Mouse (Mus musculus) left cerebral cortex, postnatal 4 days (tissue): ENCODE data around the gene Mast1. TPM values are rescaled to one million over a fixed set of nuclear protein-coding genes. Genes with fewer than 3 reads are reported as not detected.

Source experiments
- DNase-seq: peaks from one replicate; pipeline ENCODE4 v3.0.0-alpha.2; 2022
- intact Hi-C: fragments of 180-260 bp; cut with DNase I; formaldehyde crosslinking; loops from one replicate; pipeline ENCODE4 v1.15.1; 2025
- total RNA-seq, 2 experiments: library from RNA; stranded (reverse); gene quantifications; 2 replicates each; pipeline ENCODE4 v1.2.3; 2021

Gene Mast1
- total RNA-seq, 2 experiments from 2014 or later = 195 to 210 TPM

DNA sequence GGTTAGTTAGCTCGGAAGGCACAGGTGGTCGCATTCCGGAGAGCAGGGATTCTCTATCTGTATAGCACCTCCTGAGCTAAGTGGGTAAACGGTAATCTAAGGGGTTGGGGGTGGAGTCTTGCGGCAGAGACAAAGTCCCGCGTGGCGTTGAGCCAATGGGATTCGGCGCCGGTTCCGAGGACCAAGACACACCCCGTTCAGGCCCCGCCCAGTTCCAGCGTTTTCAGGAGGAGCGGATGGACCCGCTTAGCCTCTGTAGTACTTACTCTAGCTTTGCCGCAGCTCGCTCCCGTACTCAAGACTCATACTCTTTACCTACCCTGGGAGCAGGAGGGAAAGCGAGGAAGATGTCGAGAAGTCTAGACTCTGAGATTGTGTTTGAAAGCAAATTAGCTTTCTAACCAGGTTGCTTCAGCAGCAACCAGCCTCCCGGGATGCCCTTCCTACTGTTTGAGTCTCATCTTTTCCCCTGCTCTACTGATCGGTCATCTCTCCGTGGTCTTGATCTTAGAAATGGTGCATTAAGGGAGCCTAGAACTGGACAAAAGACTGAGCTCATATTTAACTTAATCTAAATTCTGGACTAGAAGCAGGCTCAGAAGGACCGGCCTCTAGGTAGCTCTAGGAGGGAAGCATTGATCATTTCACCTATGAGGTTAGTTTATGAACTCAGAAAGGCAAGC lies 7.5 kb upstream of the Mast1 start:
- intact Hi-C loops = no loop called here
- DNase-seq = peak; percentile 55

DNA sequence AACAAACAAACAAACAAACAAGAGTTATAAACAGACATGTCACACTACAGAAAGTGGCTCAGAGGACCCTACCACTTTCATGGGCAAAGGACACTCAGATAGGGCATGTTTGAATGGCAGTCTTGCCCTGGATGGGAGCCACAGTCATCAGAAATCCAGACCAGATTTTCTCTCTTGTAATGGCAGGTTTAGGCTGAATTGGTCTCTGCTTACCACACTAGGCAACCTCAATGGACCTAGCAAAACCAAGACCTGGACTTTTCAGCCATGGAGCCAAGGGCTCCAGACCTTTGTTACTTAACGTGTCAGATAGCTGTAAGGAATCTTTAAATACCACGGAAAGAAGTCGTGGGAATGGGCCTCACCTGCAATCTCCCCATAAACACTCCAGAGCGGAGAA lies 6.5 kb upstream of the Mast1 start:
- DNase-seq = no peak
- intact Hi-C loops = no loop called here

DNA sequence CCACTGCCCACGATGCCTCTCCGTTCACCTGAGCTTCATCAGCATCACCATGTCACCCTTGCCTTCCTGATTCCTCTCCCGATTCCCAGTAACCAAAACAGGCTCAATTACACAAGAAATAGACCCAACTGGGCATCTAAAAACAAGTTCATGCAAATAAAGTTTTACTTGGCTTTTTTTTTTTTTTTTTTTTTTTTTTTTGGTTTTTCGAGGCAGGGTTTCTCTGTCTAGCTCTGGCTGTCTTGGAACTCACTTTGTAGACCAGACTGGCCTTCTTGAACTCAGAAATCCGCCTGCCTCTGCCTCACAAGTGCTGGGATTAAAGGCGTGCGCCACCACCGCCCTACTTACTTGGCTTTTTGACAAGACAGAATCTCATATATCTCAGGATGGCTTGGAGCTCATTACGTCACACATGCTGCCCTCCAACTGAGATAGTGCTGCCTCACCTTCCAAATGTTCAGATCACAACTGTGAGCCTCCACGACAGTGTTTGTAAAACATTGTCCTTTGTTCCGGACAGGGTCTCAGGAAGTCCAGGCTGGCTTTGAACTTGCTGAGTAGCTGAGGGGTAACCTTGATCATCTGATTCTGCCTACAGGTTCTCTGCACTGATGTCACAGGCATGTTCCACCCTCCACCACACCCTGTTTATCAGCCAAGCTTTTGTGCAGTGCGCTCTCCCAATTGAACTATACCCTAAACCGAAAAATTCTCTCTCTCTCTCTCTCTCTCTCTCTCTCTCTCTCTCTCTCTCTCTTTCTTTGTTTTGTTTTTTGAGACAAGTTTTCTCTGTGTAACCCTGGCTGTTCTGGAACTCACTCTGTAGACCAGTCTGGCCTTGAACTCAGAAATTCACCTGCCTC lies 694 bp upstream of the Mast1 start:
- DNase-seq = no peak
- intact Hi-C loops = no loop called here

DNA sequence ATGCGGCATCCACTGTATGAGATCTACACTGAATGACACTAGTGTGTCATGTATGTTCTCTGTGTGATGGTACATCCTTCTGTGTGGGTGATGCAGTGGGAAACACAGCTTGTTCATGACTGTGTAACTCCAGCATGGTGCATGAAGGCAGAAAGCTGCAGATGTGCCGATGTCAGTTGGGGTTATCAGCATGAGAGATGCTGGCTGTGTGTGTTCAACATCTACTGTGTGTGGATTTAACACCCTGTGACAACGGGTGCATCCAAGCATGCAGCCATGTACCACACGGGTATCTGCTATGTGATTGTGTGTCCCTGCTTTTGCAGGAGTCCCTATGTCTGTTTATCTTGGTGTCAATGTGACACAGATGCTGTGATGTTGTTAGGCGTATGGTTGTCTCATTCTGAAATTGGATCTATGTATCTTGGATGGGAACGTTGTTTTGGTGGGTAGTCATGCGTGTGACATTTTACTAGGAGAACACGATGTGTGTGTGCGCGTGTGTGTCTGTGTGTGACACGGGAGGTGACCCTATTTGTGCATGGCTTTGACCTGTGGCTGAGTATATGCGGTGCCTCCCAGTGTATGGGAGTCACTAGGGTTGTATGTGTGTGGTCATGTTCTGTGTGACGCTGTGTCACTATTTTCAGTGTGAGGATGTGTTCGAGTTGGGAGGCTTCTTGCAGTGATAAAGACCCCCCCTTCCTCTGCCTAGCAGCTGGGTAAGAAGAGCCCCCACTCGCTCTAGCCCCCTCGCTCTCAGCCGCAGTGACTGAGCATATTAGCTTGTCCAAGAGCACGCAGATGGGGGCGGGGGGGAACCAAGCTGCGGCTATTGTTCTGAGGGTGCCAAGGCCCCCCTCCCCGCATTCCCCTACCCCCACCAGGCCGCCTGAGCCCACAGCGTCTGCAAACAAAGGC lies 858 bp downstream of the Mast1 start:
- DNase-seq = no peak
- intact Hi-C loops = no loop called here

DNA sequence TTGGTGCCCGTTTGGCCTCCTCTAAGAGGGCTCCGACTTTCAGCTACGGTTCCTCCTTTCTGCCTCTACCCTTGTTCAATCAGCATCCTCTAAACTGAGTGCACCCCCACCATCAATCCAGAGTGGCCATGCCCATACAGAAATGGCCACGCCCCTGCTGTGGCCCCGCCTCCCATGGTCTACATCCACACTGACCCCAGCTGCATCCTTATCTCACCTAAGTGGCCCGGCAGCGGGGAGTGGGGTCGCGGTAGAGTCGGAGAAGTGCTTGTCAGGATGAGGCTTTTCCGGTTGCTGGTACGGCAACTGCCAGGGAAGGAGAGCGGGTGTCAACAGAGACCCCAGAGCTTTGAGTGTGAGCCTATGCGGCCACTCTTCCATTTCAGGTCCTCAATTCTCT lies 1.7 kb downstream of the Mast1 start:
- intact Hi-C loops = no loop called here
- DNase-seq = no peak

DNA sequence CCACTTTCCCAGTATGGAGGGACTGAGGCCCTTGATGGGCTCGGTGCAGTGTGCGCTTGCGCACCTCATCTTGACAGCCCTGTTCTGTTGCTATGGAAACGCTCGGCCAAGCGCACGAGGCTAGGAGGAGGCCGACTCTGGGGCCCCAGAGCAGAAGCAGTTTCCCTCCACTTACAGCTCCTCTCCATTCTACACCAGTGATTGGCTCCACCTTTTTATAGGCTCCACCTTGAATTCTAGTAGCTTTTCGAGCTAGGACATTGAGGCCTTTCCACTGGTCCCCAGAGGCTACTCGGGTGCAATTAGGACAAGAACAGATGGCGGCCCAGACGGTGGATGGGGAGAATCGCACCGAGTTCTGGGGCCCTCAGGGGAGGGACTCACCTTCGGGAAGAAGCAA lies 2.3 kb downstream of the Mast1 start:
- peak; percentile 83 for DNase-seq

DNA sequence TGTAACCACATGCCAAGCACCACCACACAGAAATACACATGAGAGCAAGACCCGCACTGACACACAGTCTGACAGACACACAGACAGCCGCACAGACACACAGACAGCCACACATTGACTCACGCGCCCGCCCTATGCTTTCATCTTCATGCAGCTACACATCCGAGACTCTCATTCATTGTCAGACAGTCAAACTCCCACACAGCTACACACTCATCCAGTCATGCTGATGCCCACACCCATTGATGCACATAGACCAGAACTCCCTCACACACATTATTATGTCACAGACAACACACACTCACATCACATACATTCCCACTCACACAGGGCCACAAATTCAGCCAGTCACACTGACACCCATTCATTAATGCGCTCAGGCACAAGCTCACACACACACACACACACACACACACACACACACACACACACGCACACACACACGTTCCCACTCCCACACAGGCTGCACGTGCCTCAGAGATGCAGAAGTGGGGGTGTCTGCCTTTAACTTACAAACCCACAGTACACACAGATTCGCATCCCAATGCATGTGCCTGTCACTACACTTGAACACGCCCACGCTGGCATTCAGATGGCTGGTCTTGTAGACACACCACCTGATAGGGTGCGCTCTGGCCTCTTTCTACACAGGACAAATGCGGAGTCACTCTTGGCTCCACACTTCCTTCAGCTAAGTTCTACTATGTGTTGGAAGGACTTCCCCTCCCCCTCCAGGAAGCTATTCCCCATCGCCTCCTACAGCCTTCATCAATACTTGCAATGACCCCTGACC lies 3.2 kb downstream of the Mast1 start:
- intact Hi-C loops = no loop called here
- DNase-seq = no peak

More for the DNA sequence above, 2.3 kb downstream of the Mast1 start:
- intact Hi-C loops = no loop called here

DNA sequence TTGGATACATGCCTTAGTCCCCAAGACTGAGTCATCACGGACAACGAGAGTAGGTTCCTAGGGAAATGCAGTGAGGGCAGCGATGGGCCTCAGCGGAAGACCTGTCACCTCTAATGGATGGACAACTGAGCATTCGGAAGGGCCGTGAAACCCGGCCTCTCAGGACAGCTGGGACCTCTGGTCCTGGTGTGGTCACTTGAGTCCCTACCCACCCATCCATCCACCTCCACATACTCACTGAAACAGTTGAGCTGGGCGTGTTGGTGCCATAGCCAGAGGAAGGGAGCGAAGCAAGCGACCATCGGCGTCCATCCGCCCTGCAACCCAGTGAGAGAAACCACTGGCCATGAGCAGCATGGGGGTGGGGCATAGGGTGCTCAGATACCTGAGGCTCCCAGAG lies 6.6 kb downstream of the Mast1 start:
- no peak for DNase-seq
- intact Hi-C loops = no loop called here

DNA sequence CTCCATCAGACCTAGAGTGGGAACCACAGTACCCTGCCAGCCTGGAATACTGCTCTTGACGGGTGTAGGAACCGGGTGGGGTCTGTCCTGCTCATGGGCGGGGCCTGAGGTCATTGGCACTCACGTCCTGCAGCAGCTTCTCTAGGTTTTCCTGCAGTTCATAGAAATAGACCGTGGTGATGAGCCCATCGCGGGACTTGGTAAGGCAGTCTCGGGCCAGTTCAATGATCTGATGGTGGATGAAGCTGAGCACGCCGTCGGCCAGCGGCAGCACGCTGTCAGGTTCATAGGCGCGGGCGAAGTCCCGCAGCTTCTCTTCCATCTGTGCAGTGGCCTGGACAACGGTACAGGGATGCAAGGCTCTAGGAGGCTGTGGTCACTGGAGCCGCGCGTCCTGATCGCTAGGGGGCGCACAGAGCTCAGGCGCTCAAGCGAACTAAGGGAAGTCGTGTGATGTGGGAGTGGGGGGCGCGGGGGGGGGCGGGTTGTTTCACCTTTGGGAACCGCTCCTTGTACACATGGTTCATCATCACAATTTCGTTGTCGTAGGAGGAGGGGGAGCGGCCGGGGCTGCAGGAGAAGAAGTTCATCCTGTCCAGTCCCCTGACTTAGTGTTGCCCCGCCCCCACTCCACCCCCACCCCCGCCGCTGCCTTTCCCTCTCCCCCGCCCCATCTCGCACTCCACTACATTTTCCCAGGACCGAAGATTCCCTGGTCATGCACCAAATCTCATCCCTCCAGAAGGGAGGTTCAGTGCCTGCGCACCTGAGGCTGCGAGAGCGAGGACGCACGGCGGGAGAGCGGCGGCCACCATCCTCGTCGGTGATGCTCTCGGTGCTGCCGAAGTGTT lies 8.5 kb downstream of the Mast1 start:
- peak; percentile 82 for DNase-seq
- intact Hi-C loops = no loop called here

DNA sequence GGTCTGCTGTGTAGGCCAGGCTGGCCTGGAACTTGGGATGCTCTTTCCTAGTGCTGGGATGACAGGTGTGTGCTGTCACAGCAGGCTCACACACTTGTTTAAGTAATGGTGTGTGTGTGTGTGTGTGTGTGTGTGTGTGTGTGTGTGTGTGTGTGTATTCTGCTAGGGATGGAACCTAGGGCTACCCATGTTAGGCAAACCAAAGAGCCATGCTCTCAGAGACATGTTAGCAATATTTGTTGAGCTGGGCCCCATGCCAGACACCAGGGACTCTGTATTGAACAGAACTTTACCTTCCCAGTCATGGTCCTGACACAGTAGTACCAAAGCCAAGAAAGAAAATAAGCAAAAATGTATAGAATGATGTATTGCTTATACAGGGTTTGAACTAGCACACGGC lies 9.6 kb downstream of the Mast1 start:
- DNase-seq = no peak
- intact Hi-C loops = no loop called here

DNA sequence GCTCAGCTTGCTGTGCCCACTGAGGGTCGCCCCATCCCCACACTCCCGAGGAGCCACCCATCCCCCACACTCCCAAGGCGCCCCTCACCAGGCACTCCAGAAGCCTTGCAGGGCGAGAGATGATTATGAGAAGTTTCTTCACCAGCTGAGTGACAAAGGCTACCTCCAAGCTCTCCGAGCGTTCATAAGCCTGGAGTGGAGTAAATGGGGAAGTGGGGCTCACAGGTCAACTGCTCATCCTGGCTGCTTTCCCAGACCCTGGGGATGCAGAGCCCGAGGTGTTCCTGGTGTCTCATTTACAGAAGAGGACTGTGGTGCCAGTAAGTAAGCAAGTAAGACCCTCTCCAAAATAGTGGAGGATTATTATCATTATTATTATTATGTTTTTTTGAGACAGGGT lies 11.6 kb downstream of the Mast1 start:
- no peak for DNase-seq
- intact Hi-C loops = no loop called here

DNA sequence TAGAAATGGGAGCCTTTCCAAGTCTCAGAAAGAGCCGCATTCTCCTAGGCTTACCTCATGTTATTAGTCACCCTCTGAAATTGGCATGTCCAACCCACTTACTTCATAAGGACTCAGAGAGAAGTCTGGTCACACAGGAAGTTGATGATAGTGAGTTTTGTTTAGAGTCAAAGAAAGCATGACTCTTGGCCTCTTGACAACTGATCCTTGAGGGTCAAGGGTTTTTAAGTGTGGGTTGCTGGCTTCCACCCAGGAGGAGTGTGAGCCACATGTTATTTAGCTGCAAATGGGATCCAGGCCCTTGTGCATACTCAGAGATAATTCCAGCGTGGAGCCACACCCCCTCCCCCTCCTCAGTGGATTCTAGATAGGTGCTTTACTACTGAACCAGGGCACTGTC lies 15.6 kb downstream of the Mast1 start:
- DNase-seq = no peak
- intact Hi-C loops = no loop called here

DNA sequence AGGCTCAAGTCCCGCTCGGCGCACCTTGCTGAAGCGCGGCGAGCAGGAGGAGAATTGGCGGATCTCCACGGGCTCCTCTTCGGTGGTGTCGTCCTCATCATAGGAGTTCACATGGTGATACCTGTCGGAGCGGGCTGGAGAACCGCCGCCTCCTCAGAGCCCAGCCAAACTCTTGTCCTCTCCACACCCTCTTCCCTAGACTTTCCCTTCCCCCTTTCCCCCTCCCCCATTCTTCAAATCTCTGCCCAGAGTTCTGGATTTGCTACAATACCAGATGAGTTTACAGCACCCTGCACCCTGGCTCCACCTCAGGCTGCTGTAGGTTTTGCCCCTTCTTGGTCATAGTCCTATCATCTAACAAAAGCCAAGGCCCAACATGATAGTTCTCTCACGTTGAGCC lies 18.5 kb downstream of the Mast1 start:
- no peak for DNase-seq
- intact Hi-C loops = no loop called here

DNA sequence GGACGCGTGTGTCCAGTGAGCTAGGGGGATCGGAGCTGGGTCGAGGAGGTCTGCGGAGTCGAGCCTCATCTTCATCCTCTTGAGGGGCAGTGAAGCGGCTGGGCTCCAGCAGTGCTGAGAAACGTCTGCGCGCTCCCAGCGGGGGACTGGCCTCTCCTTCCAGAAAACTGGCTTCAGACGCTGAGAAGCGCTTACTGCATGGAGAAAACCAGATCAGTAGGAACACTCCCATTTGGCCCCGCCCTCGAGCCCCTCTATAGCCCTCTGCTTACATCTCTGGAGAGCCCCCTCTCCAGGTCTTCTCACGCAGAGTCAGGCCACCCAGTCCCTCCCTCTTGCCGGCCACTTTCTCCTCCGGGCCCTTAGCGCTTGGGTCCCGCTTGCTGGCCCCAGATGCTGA lies 19.4 kb downstream of the Mast1 start:
- intact Hi-C loops = no loop called here
- DNase-seq = no peak

DNA sequence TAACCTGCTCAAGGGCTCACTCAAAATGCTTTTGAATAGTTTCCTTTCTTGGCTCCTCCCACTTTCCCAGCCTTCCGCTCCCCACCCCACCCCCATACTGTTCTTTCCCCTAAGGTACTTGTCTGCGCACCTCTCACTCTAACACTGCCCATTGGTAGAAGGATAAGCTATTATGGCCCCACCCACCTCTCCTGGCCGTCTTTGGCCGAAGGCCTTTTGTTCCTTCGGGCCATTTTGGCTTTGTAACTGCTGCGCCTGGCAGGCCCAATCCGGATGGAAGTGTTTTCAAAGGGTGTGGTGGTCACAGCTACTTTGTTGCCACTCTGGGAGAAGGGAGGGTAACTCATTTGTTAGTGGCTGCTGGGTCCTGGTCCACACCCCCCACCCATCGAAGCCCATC lies 21.9 kb downstream of the Mast1 start:
- intact Hi-C loops = no loop called here

DNA sequence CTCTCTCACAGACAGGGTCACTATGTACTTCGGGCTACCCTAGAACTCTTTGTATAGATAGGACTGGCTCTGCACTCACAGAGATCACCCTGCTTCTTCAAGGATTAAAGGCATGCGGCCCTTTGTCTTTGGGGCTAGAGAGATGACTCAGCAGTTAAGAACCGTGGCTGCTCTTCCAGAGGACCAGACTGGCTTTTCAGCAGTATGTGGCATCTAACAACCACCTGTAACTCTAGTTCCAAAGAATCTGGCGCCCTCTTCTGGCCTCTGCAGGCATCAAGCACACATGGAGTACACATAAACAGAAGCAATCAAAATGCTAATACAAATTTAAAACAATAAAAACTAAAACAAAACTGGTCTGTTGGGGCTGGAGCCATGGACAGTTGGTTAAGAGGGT lies 23.2 kb downstream of the Mast1 start:
- intact Hi-C loops = no loop called here
- DNase-seq = no peak

More for the DNA sequence above, 21.9 kb downstream of the Mast1 start:
- no peak for DNase-seq

DNA sequence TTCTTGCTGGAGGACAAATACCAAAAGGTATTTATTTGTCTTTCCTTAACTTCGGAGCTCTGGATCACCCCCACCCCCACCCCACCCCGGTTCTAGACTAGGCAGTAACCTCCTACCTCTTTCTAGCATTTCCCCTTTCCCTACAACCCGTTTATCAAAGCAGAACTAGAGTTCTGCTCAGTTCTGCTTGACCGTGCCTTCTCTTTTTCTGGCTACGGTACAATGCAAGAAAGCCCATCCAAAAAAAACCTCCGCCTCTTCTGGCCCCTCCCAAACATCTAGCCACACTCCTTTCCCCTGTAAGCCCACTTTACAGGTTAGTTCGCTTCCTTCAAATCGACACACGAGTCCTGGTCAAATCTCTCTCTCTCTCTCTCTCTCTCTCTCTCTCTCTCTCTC lies 23.7 kb downstream of the Mast1 start:
- intact Hi-C loops = no loop called here

DNA sequence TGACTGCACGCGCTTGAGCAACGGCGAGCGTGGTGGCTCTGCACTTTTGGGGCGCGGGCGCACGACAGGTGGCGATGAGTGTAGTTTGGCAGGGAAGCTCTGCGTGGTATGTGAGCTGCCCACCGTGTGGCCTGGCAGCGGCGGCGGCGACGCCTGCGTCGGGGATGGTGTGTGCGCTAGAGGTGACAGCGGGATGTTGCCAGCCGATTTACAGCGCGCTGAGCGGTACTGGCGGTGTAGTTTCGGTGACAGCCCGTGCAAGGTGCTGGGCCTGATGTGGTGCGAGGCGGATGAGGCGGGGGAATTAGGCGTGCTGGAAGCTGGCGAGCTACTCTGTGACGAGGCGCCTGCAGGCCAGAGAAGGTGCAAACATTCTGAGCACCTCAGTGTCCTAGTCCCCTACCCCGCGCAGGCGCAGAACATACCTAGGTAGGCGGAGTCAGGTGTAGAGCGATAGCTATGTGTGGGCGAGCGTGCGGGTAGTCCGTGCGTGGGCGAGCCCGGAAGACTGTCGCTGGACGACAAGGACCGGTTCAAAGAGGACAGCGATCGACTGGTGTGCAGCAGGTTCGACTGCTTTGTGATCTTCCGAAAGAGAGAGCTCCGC lies 24.2 kb downstream of the Mast1 start:
- peak; percentile 44 for DNase-seq
- intact Hi-C loops = no loop called here

More for the DNA sequence above, 23.7 kb downstream of the Mast1 start:
- no peak for DNase-seq

DNA sequence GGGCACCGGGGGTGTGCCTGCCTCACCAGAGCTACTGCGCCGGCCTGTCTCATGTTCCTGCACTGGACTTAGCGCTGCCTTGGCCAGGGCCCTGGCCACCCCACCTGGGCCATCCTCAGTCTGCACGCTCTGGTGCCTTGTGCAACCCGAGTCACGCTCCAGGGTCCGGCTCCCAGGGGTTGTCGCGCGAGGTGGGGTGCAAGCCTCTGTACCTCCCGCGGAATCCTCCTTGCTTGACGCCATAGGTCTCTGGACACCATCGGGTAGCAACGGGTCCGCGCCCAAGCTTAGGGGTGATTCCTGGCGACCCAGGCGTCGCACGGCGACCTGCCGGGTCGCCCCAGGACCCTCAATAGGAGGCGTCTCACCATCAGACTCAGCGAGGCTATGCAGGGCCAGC lies 24.8 kb downstream of the Mast1 start:
- DNase-seq = no peak
- intact Hi-C loops = no loop called here
